Mouse (Mus musculus): ENCODE results near the gene Rbm44. TPM values are rescaled to one million over a fixed set of nuclear protein-coding genes. Genes with fewer than 3 reads are reported as not detected.

The Rbm44 gene
- polyA plus RNA-seq, 1 experiment: not detected

DNA sequence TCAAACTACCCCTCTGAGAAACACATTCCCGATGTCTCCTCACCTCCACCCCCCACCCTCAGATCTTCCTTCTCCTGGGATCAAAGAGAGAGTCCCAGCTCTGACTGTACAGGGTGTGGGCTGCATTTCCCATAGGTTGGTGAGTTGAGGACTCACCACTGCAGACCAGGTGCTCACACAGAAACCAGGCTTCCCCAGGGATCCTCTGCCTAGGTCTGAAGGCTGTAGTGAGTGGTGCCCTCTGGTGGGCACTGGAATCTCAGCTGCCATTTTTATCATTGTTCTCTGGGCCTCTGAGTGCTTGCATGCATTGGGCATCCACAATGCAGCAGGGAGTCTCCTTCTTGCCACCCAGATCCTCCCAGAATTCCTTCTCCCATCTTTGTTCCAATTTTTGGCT is 66.2 kb downstream of the Rbm44 start:
- WGBS: 58% methylated on average over 1 of the region's 1 CpGs
- Histone ChIP-seq H3K4me1 (ENCODE audit: control insufficient read depth, insufficient read depth, low read length) (peaks cover 61% of the 10 kb centered on the region), H3K27ac (ENCODE audit: insufficient read depth, low read depth, low read length) (peak overlapping the region; percentile 70), H3K4me3 (ENCODE audit: insufficient read depth, low read depth, low read length) (no peak overlapping the region)
- TF ChIP-seq CTCF (IDR thresholded peaks at IDR 0.05; ENCODE audit: insufficient read depth, low read depth, low read length) (peak; percentile 50), POLR2A (IDR thresholded peaks at IDR 0.05; ENCODE audit: insufficient read depth, low read depth, low read length) (no peak)

DNA sequence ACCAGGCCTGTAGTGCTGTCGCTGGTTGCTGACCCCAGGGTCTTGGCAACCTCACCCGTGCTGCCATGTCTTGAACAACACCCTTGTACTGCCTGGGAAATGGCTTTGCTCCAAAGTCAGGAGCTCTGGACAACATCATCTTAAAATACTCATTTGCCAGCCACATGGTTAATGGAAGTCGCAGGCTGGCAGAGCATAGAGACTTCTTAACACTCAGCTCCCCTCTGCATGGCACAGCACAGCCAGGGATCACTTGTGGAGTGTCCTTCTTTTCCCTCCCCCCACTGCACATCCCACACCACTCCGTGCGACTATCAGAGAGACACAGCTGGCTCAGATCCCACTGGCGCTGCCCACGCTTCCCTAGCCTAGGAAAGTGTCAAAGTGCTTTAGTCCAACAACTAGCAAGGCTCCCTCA is 66.7 kb downstream of the Rbm44 start:
- WGBS: 20% methylated on average over 7 of the region's 7 CpGs
- Histone ChIP-seq H3K4me3 (ENCODE audit: insufficient read depth, low read depth, low read length) (no peak overlapping the region), H3K27ac (ENCODE audit: insufficient read depth, low read depth, low read length) (0 out of 2 replicates have a peak overlapping the region, but pooled peaks have one; percentile 47), H3K4me1 (ENCODE audit: control insufficient read depth, insufficient read depth, low read length) (peaks cover 61% of the 10 kb centered on the region)
- TF ChIP-seq POLR2A (IDR thresholded peaks at IDR 0.05; ENCODE audit: insufficient read depth, low read depth, low read length): no peak

DNA sequence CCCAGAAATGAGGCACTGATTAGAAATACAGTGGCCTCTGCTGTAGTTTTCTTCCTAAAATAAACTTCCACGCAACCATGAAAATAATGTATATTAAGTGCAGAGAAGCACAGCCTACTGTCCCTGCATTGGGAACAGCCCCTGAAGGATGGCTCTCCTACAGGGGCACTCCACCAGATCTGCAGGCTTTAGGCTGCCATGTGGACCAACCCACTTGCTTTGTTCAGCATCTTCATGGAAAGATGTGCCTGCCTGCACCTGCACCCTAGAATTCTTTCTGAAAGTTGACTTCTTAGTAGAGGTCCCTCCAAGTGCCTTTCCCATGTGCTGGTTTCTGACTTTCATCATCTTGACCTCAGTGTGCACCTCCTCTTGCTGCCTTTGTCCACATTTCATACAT is 70.4 kb downstream of the Rbm44 start:
- Histone ChIP-seq H3K27ac (ENCODE audit: insufficient read depth, low read depth, low read length) (no peak overlapping the region), H3K4me1 (ENCODE audit: control insufficient read depth, insufficient read depth, low read length) (peaks cover 40% of the 10 kb centered on the region), H3K4me3 (ENCODE audit: insufficient read depth, low read depth, low read length) (no peak overlapping the region)
- WGBS: 82% methylated on average over 1 of the region's 1 CpGs
- TF ChIP-seq POLR2A (IDR thresholded peaks at IDR 0.05; ENCODE audit: insufficient read depth, low read depth, low read length) (no peak), CTCF (IDR thresholded peaks at IDR 0.05; ENCODE audit: insufficient read depth, low read depth, low read length) (no peak)

DNA sequence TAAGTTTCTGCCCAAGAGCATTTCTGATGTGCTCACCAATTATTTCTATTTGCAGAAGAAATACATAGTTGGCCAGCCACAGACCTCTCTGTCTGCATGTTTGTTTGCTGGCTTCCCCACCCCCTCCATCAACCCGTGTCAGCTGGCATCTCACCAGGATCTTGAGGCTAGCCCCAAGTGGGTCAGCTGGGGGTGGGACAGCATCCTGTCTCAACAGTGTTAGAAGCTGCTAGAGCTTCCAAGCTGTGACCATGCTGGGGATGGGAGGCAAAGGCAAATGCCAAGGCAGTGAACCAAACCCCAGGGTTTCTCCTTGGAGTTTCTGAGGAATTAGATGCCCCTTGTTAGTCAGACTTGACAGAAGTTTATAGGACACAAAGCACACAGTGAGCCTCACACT is 71.1 kb downstream of the Rbm44 start:
- H3K4me1 ChIP-seq (ENCODE audit: control insufficient read depth, insufficient read depth, low read length): peaks cover 33% of the 10 kb centered on the region
- TF ChIP-seq POLR2A (IDR thresholded peaks at IDR 0.05; ENCODE audit: insufficient read depth, low read depth, low read length): no peak
- no peak for TF ChIP-seq CTCF (IDR thresholded peaks at IDR 0.05; ENCODE audit: insufficient read depth, low read depth, low read length)
- no peak overlapping the region for H3K4me3 ChIP-seq (ENCODE audit: insufficient read depth, low read depth, low read length)
- 11% methylated on average over 1 of the region's 1 CpGs for WGBS
- H3K27ac ChIP-seq (ENCODE audit: insufficient read depth, low read depth, low read length): 0 out of 2 replicates have a peak overlapping the region, but pooled peaks have one; percentile 8

DNA sequence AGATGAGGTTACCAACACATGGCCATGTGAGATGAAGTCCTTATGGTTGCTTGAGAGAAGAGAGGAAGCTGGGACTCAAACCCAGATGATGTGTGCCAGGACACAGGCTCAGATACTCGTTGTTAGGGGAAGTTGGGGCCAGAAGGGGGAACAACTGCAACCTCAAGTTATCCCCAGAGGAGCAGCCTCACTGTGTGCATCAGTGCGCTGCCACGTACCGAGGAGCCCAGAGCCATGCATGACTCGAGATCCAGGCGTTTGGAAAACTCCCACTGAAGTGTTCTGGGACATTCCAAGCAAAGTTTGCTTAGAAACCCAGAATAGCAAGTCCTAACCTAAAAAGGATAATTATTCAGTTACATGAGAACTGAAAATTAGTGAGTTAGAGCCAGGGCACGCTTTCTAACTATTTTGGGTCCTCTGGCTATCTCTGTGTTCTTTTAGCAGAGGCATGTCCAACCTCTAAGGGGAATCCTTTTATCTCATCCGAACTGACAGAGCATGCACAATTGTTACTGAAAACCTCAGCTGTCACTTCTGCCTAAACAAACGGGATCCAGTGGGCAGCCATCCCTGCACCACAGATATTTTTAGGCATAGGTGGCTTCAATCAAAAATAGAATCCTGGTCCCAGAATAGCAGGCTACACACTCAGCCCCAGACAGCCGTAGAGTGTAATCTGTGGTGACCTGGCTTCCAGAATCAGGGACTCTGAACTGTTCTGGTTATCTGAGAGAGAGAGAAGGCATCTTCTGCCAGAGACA is 71.8 kb downstream of the Rbm44 start:
- H3K4me1 ChIP-seq (ENCODE audit: control insufficient read depth, insufficient read depth, low read length): peaks cover 26% of the 10 kb centered on the region
- WGBS: 36% methylated on average over 10 of the region's 10 CpGs
- peak overlapping the region; percentile 40 for H3K27ac ChIP-seq (ENCODE audit: insufficient read depth, low read depth, low read length)
- no peak for TF ChIP-seq CTCF (IDR thresholded peaks at IDR 0.05; ENCODE audit: insufficient read depth, low read depth, low read length)
- TF ChIP-seq POLR2A (IDR thresholded peaks at IDR 0.05; ENCODE audit: insufficient read depth, low read depth, low read length): no peak
- H3K4me3 ChIP-seq (ENCODE audit: insufficient read depth, low read depth, low read length): no peak overlapping the region

DNA sequence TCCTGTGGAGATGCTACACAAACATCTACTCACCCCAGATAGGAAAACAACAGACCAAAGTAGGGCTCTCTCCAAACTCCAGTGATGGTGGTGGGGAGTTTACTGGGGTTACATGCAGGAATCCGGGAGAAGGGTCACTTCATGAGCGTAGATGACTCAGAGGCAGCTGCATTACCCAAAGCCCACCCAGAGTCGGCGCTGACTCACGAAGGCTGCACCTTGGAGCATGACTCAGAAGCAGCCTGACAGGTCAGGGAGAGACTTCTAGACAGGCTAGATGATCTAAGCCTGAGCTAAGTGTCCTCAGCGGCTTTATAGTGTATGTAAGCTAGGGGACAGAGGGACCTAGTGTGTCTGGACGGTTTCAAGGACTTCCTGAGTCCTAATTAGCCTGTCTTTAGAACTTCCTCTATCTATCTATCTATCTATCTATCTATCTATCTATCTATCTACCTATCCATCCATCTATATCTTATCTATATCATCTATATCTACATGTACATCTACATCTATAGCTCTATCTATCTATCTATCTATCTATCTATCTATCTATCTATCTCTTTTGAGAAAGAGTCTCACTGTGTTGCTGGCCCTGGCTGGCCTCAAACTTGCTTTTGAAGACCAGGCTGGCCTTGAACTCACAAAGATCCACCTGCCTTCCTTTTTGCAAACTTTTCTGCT is 74.9 kb downstream of the Rbm44 start:
- peaks cover 19% of the 10 kb centered on the region for H3K4me1 ChIP-seq (ENCODE audit: control insufficient read depth, insufficient read depth, low read length)
- no peak overlapping the region for H3K27ac ChIP-seq (ENCODE audit: insufficient read depth, low read depth, low read length)
- H3K4me3 ChIP-seq (ENCODE audit: insufficient read depth, low read depth, low read length): no peak overlapping the region
- WGBS: 58% methylated on average over 7 of the region's 7 CpGs
- no peak for TF ChIP-seq CTCF (IDR thresholded peaks at IDR 0.05; ENCODE audit: insufficient read depth, low read depth, low read length)
- TF ChIP-seq POLR2A (IDR thresholded peaks at IDR 0.05; ENCODE audit: insufficient read depth, low read depth, low read length): no peak

DNA sequence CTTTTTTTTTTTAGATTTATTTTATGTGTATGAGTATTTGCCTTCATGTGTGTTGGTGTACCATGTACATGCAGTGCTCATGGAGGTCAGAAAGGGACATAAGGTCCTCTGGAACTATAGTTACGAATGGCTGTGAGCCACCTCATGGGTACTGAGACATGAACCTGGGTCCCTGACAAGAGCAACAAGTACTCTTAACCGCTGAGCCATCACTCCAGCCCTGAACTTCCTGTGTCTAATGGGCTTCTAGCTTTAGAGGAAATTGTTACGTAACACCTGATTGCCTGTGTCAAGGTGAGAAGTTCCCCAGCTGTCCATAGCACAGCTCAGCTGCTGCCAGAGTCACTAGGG is 75.4 kb downstream of the Rbm44 start:
- no peak for TF ChIP-seq CTCF (IDR thresholded peaks at IDR 0.05; ENCODE audit: insufficient read depth, low read depth, low read length)
- no peak for TF ChIP-seq POLR2A (IDR thresholded peaks at IDR 0.05; ENCODE audit: insufficient read depth, low read depth, low read length)
- H3K4me3 ChIP-seq (ENCODE audit: insufficient read depth, low read depth, low read length): no peak overlapping the region
- 97% methylated on average over 3 of the region's 3 CpGs for WGBS
- H3K4me1 ChIP-seq (ENCODE audit: control insufficient read depth, insufficient read depth, low read length): peaks cover 14% of the 10 kb centered on the region
- H3K27ac ChIP-seq (ENCODE audit: insufficient read depth, low read depth, low read length): no peak overlapping the region

Other genes with a start within 250 kb of the Rbm44 start
- not detected in 2 replicates for gene Mlph, start 230.0 kb upstream of the Rbm44 start, polyA plus RNA-seq (2012; ENCODE audit: insufficient read depth, insufficient read length, low replicate concordance, missing spikeins)
- not detected in 2 replicates for gene Prlh, start 192.0 kb upstream of the Rbm44 start, polyA plus RNA-seq (2012; ENCODE audit: insufficient read depth, insufficient read length, low replicate concordance, missing spikeins)
- not detected in 2 replicates for gene Rab17, start 175.4 kb upstream of the Rbm44 start, polyA plus RNA-seq (2012; ENCODE audit: insufficient read depth, insufficient read length, low replicate concordance, missing spikeins)
- not detected in 2 replicates for gene Lrrfip1, start 146.4 kb upstream of the Rbm44 start, polyA plus RNA-seq (2012; ENCODE audit: insufficient read depth, insufficient read length, low replicate concordance, missing spikeins)
- not detected in 2 replicates for gene Ramp1, start 34.7 kb downstream of the Rbm44 start, polyA plus RNA-seq (2012; ENCODE audit: insufficient read depth, insufficient read length, low replicate concordance, missing spikeins)
- gene Ube2f, start 105.2 kb downstream of the Rbm44 start, polyA plus RNA-seq (2012; ENCODE audit: insufficient read depth, insufficient read length, low replicate concordance, missing spikeins): not detected in 2 replicates
- gene Scly, start 153.2 kb downstream of the Rbm44 start, polyA plus RNA-seq (2012; ENCODE audit: insufficient read depth, insufficient read length, low replicate concordance, missing spikeins): not detected in 2 replicates
- not detected in 2 replicates for gene Espnl, start 177.0 kb downstream of the Rbm44 start, polyA plus RNA-seq (2012; ENCODE audit: insufficient read depth, insufficient read length, low replicate concordance, missing spikeins)
- not detected in 2 replicates for gene Klhl30, start 205.9 kb downstream of the Rbm44 start, polyA plus RNA-seq (2012; ENCODE audit: insufficient read depth, insufficient read length, low replicate concordance, missing spikeins)
- gene Erfe, start 221.3 kb downstream of the Rbm44 start, polyA plus RNA-seq (2012; ENCODE audit: insufficient read depth, insufficient read length, low replicate concordance, missing spikeins): not detected in 2 replicates

All from olfactory bulb, adult 2 months (tissue).